Mouse (Mus musculus) liver, embryonic 11.5 days (tissue): ENCODE results near the gene Dnm1. TPM values are rescaled to one million over a fixed set of nuclear protein-coding genes. Genes with fewer than 3 reads are reported as not detected.

Source experiments
- ATAC-seq: fragments of 200-750 bp; cut with Nextera tagmentation; replicated peaks from 2 replicates; pipeline ENCODE4 v1.8.0; 2017; ENCODE audit warnings: moderate number of reproducible peaks, mild to moderate bottlenecking, moderate TSS enrichment, moderate library complexity; ENCODE audit not compliant: low FRiP score
- DNase-seq: peaks from one replicate; pipeline ENCODE4 v3.0.0-alpha.2; 2017; ENCODE audit warnings: low spot score
- H3K27ac ChIP-seq: fragments of 300-500 bp; sonication (generic); 2 replicates; pipeline ENCODE4 v1.5.1; 2014; ENCODE audit warnings: mild to moderate bottlenecking, low read depth, low read length, control low read depth
- H3K27me3 ChIP-seq: fragments of 300-500 bp; sonication (generic); replicated peaks from 2 replicates; pipeline ENCODE4 v1.6.1; 2014; ENCODE audit warnings: low read length, mixed read lengths; ENCODE audit not compliant: control insufficient read depth, insufficient read depth
- H3K36me3 ChIP-seq: fragments of 300-500 bp; sonication (generic); 2 replicates; pipeline ENCODE4 v1.6.1; 2014; ENCODE audit warnings: mild to moderate bottlenecking, low read length, moderate library complexity, mixed read lengths; ENCODE audit not compliant: control insufficient read depth, insufficient read depth
- H3K4me1 ChIP-seq: fragments of 300-500 bp; sonication (generic); replicated peaks from 2 replicates; pipeline ENCODE4 v1.6.1; 2014; ENCODE audit warnings: low read length, mixed read lengths; ENCODE audit not compliant: control insufficient read depth, insufficient read depth
- H3K4me2 ChIP-seq: fragments of 300-500 bp; sonication (generic); 2 replicates; pipeline ENCODE4 v1.6.1; 2014; ENCODE audit warnings: mild to moderate bottlenecking, control low read depth, moderate library complexity
- H3K4me3 ChIP-seq: fragments of 300-500 bp; sonication (generic); 2 replicates; pipeline ENCODE4 v1.5.1; 2014; ENCODE audit warnings: low read depth, low read length, control low read depth
- H3K9ac ChIP-seq: fragments of 300-500 bp; sonication (generic); 2 replicates; pipeline ENCODE4 v1.6.1; 2014; ENCODE audit warnings: low read depth, low read length, control low read depth
- H3K9me3 ChIP-seq: fragments of 300-500 bp; sonication (generic); 2 replicates; pipeline ENCODE4 v1.6.1; 2016; ENCODE audit warnings: low read length, inconsistent platforms, mixed read lengths; ENCODE audit not compliant: control insufficient read depth
- WGBS: fragments of 180-500 bp; shearing (Covaris S2); extraction: QIAGEN DNeasy Blood & Tissue Kit; methylation state at CpG from one replicate; pipeline ENCODE4 v1.1.7; 2014; 5-methylcytosine and 5-hydroxymethylcytosine counted together
- polyA plus RNA-seq: library from polyadenylated mRNA; unstranded; fragments of >200 nt; fragmentation: Nextera tagmentation; extraction: Ambion mirVana; gene quantifications from 2 replicates; pipeline ENCODE4 v1.2.1, GENCODE M21; 2014

The Dnm1 gene
- polyA plus RNA-seq, 1 experiment from 2014 or later, result 9.3 TPM

- no peak overlapping the region for H3K4me3 ChIP-seq
- peaks cover 11% of the 10 kb centered on the region for H3K27me3 ChIP-seq
- ATAC-seq, result no peak
- H3K4me1 ChIP-seq, result no peaks in the 10 kb centered on the region
- H3K9me3 ChIP-seq, result no peaks in the 10 kb centered on the region
- no peak overlapping the region for H3K27ac ChIP-seq
- WGBS, result 81% methylated on average over 13 of the region's 13 CpGs
- DNase-seq, result no peak
- H3K9ac ChIP-seq, result no peak overlapping the region
- H3K4me2 ChIP-seq, result no peak overlapping the region
- H3K36me3 ChIP-seq, result no peaks in the 10 kb centered on the region
These were observed 12.1 kb downstream of the Dnm1 start for GRCm38 (mm10) chr2:32340836-32341633.

- no peak overlapping the region for H3K27ac ChIP-seq
- no peaks in the 10 kb centered on the region for H3K36me3 ChIP-seq
- H3K4me3 ChIP-seq, result no peak overlapping the region
- peaks cover 20% of the 10 kb centered on the region for H3K27me3 ChIP-seq
- WGBS, result 35% methylated on average over 26 of the region's 26 CpGs
- DNase-seq (no peak), ATAC-seq (no peak)
- no peaks in the 10 kb centered on the region for H3K4me1 ChIP-seq
- H3K9ac ChIP-seq, result no peak overlapping the region
- no peak overlapping the region for H3K4me2 ChIP-seq
- no peaks in the 10 kb centered on the region for H3K9me3 ChIP-seq
These were observed 13.1 kb downstream of the Dnm1 start for GRCm38 (mm10) chr2:32339912-32340642.

- no peak overlapping the region for H3K27ac ChIP-seq
- H3K9ac ChIP-seq, result no peak overlapping the region
- no peak overlapping the region for H3K4me2 ChIP-seq
- no peaks in the 10 kb centered on the region for H3K9me3 ChIP-seq
- WGBS, result 38% methylated on average over 15 of the region's 15 CpGs
- peaks cover 34% of the 10 kb centered on the region for H3K27me3 ChIP-seq
- no peak for ATAC-seq
- no peak for DNase-seq
- no peaks in the 10 kb centered on the region for H3K36me3 ChIP-seq
- no peaks in the 10 kb centered on the region for H3K4me1 ChIP-seq
- no peak overlapping the region for H3K4me3 ChIP-seq
These were observed 17.2 kb downstream of the Dnm1 start for GRCm38 (mm10) chr2:32335888-32336287.

GRCm38 (mm10) chr2:32332159-32332558 is 21.0 kb downstream of the Dnm1 start:
- no peak overlapping the region for H3K27ac ChIP-seq
- H3K27me3 ChIP-seq, result peaks cover 34% of the 10 kb centered on the region
- H3K4me1 ChIP-seq, result no peaks in the 10 kb centered on the region; the same call in 1 of the 2 replicates
- 86% methylated on average over 5 of the region's 5 CpGs for WGBS
- H3K36me3 ChIP-seq, result no peaks in the 10 kb centered on the region
- H3K4me3 ChIP-seq, result no peak overlapping the region
- no peak for DNase-seq
- no peak overlapping the region for H3K9ac ChIP-seq
- H3K9me3 ChIP-seq, result no peaks in the 10 kb centered on the region
- ATAC-seq, result no peak
- H3K4me2 ChIP-seq, result no peak overlapping the region

- H3K9ac ChIP-seq, result no peak overlapping the region
- WGBS, result 50% methylated on average over 6 of the region's 6 CpGs
- DNase-seq, result no peak
- no peaks in the 10 kb centered on the region for H3K36me3 ChIP-seq
- H3K27ac ChIP-seq, result no peak overlapping the region
- peaks cover 9% of the 10 kb centered on the region for H3K27me3 ChIP-seq
- H3K4me3 ChIP-seq, result no peak overlapping the region
- no peak for ATAC-seq
- no peaks in the 10 kb centered on the region; the same call in 1 of the 2 replicates for H3K4me1 ChIP-seq
- H3K4me2 ChIP-seq, result no peak overlapping the region
- H3K9me3 ChIP-seq, result no peaks in the 10 kb centered on the region
These were observed 23.6 kb downstream of the Dnm1 start for GRCm38 (mm10) chr2:32329531-32329930.

- Histone ChIP-seq H3K27me3 (peaks cover 4% of the 10 kb centered on the region; the same call in 1 of the 2 replicates), H3K9me3 (no peaks in the 10 kb centered on the region), H3K27ac (no peak overlapping the region), H3K4me1 (no peaks in the 10 kb centered on the region; the same call in 1 of the 2 replicates), H3K4me2 (no peak overlapping the region), H3K36me3 (no peaks in the 10 kb centered on the region), H3K4me3 (no peak overlapping the region), H3K9ac (no peak overlapping the region)
- WGBS, result 39% methylated on average over 13 of the region's 13 CpGs
- DNase-seq (no peak), ATAC-seq (no peak)
These were observed 24.2 kb downstream of the Dnm1 start for GRCm38 (mm10) chr2:32328911-32329460.

- H3K27me3 ChIP-seq, result peaks cover under 1% of the 10 kb centered on the region; the same call in 1 of the 2 replicates
- H3K4me2 ChIP-seq, result no peak overlapping the region
- ATAC-seq (no peak), DNase-seq (no peak)
- WGBS, result 86% methylated on average over 4 of the region's 4 CpGs
- H3K9ac ChIP-seq, result no peak overlapping the region
- no peak overlapping the region for H3K27ac ChIP-seq
- H3K4me3 ChIP-seq, result no peak overlapping the region
- no peaks in the 10 kb centered on the region for H3K36me3 ChIP-seq
- H3K9me3 ChIP-seq, result no peaks in the 10 kb centered on the region
- H3K4me1 ChIP-seq, result no peaks in the 10 kb centered on the region; the same call in 1 of the 2 replicates
These were observed 25.9 kb downstream of the Dnm1 start for GRCm38 (mm10) chr2:32327200-32327599.

GRCm38 (mm10) chr2:32325342-32325741 is 27.8 kb downstream of the Dnm1 start:
- Histone ChIP-seq H3K27ac (no peak overlapping the region), H3K27me3 (peaks cover 3% of the 10 kb centered on the region; the same call in 1 of the 2 replicates), H3K36me3 (no peaks in the 10 kb centered on the region), H3K9ac (no peak overlapping the region), H3K4me3 (no peak overlapping the region), H3K4me1 (no peaks in the 10 kb centered on the region; the same call in 1 of the 2 replicates), H3K4me2 (no peak overlapping the region), H3K9me3 (no peaks in the 10 kb centered on the region)
- WGBS, result 50% methylated on average over 7 of the region's 7 CpGs
- DNase-seq (no peak), ATAC-seq (no peak)
